Mouse (Mus musculus): ENCODE data around the gene Nfyc.

- no peak for TF ChIP-seq MYOG (IDR thresholded peaks at IDR 0.05; ENCODE audit: control insufficient read depth, extremely low read depth, insufficient read length)
- TF ChIP-seq CTCF (IDR thresholded peaks at IDR 0.05; ENCODE audit: control insufficient read depth, insufficient read depth, insufficient read length), result no peak
- no peak for TF ChIP-seq MAX (IDR thresholded peaks at IDR 0.05)
- peak; percentile 82 for TF ChIP-seq MYOD1 (IDR thresholded peaks at IDR 0.05; ENCODE audit: control insufficient read depth, insufficient read length, low read depth)
- no peak for TF ChIP-seq USF1 (IDR thresholded peaks at IDR 0.05; ENCODE audit: low read depth)
- no peak for TF ChIP-seq CEBPB (IDR thresholded peaks at IDR 0.05; ENCODE audit: low read depth)
These were observed 113.8 kb downstream of the Nfyc start for GRCm38 (mm10) chr4:120717591-120717990.
